Mouse (Mus musculus): ENCODE results near the gene Trim69. TPM values are rescaled to one million over a fixed set of nuclear protein-coding genes. Genes with fewer than 3 reads are reported as not detected.

Trim69 gene
- not detected in 2 replicates for polyA plus RNA-seq (2012; rRNA removed)

DNA sequence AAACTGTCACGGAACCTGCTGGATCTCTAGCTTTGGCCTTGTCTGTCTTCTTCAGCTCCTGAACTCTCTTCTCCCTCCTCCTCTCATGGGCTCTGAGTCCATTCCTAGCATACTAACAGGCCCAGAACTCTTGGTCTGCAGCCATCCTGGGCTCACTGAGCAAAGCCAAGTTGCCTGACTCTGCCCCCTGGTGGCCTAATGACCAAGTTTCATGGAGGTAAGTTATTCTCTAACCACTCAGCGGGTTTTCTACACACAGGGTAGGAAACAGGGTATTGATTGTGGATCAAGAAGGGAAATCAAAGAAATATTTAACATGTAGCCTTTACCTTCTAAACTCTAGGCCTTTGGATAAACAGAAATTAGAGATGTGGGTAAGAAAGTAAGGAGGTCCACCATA is at the start of gene Trim69:
Gene Trim69, plus strand, starts transcription at position 21 of the 400 bp plus-strand sequence.

DNA sequence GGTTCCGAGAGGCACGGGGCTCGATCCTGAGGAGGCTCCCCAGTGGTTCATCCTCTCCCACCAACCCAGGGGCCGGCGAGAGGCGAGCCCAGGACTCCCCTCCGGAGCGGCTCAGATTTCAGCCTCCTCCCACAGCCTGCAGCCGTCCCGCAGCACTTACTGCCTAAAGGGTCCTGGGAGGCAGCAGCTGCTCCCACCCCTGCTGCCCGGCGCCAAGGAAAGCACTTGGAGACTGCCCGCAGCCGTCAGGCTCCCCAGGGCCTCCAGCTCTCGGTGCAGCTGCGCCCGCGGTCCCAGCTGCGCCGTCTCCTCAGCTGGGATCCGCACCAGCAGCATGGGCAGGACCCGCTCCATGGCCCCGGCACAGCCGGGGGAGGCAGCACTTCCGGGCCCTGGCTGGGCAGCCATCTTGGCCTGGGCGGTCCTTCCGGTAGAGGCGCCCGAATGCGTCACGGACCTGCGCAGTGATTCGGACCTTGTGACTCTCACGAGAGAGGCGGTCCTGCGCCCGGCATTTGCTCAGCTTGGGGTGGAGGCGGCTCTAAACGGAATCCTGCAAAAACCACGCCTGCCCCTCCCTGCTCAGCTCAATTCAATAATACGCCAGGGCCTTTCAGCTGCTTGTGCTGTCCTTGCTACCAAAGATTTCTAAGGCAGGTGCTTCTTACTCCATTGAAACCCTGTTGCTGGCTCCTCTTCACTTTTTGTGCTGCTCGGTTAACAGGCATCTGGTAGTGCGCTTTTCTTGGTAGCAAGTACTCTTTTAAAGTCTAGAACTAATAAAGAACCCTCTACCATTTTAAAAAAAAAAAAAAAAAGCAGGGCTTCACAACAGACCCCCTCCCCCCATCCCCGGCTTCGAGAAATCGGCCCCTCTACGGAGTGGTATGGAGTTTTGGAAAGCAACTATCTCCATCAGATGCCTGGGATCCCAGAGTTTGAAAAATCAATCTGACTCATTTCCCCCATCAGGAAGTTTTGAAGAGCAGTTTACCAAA is 42.2 kb upstream of the Trim69 start, which contains the start of gene Spg11:
Gene Spg11, minus strand, starts transcription at position 426 of the 998 bp plus-strand sequence.

DNA sequence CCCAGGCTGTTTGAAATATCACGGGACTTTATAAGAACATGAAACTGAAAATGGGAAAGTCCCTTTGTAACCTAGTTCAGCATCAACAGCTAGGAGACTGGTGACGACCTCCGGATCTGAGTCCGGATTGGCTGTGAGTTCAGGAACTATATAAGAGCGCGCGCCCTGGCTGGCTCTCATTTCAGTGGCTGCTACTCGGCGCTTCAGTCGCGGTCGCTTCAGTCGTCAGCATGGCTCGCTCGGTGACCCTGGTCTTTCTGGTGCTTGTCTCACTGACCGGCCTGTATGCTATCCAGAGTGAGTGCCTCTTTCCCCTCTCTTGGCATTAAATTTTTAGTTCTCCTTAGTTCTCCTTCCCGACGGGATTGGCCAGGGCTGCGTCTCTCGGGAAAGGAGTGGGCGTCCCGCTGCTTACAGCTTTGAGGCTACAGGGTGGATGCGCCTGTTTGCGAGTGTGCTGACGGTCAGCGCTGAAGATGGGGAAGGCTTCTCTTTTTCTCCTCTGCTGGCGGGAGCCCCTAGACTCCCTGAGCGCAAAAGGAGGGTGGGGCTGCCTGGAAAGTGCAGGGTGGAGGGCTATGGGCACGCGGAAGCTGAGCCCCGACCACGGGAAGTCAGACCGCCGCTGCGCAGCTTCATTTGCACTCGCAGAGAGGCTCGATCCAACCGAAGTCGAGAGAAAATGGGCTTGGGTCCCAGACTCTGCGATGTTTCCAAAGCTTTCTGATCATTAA is 12.8 kb upstream of the Trim69 start, which contains the start of gene B2m:
Gene B2m, plus strand, starts transcription at position 179 of the 734 bp plus-strand sequence.

DNA sequence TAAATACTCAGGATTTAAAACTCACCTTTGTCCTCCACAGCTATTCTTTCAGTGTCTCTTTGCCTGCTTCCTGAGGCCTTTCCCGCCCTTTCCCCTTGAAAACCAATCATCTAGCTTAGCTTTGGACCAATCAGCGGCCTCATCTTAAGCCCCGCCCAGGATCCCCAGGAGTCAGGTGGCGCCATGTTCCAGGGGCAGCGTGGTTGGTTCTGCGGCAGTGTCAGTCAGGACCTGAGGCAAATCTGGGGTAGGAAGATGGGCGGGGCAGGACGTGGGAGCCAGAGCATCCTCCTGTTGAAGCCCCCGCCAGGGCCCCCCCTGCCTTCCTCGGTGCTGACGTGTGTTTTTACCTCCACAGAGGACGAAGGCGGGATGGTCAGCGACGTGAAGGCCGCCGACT is 25.6 kb downstream of the Trim69 start, which contains the start of the genes Patl2 and Terb2:
Gene Patl2, minus strand, starts transcription at position 84 of the 400 bp plus-strand sequence.
Gene Terb2, plus strand, starts transcription at position 167 of the 400 bp plus-strand sequence.

Other genes starting within 250 kb of the Trim69 start
- 0.29 and 0.76 TPM in 2 replicates for gene Ctdspl2, start 204.7 kb upstream of the Trim69 start, polyA plus RNA-seq (2012; rRNA removed)
- not detected in 2 replicates for gene Mageb3, start 204.6 kb upstream of the Trim69 start, polyA plus RNA-seq (2012; rRNA removed)
- 1.6 and 2.3 TPM in 2 replicates for gene Eif3j1, start 132.2 kb upstream of the Trim69 start, polyA plus RNA-seq (2012; rRNA removed)
- gene Spg11, start 42.3 kb upstream of the Trim69 start, polyA plus RNA-seq (2012; rRNA removed) = 2.6 and 3.2 TPM in 2 replicates
- gene B2m, start 13.0 kb upstream of the Trim69 start, polyA plus RNA-seq (2012; rRNA removed) = 116 and 155 TPM in 2 replicates
- gene Patl2, start 25.5 kb downstream of the Trim69 start, polyA plus RNA-seq (2012; rRNA removed) = not detected in 2 replicates
- not detected in 2 replicates for gene Terb2, start 25.6 kb downstream of the Trim69 start, polyA plus RNA-seq (2012; rRNA removed)
- 3.1 and 3.2 TPM in 2 replicates for gene Sord, start 74.0 kb downstream of the Trim69 start, polyA plus RNA-seq (2012; rRNA removed)
- gene Duox2, start 137.7 kb downstream of the Trim69 start, polyA plus RNA-seq (2012; rRNA removed) = 34.1 and 51.8 TPM in 2 replicates
- gene Duoxa2, start 138.2 kb downstream of the Trim69 start, polyA plus RNA-seq (2012; rRNA removed) = 85.7 and 252 TPM in 2 replicates
- gene Duoxa1, start 153.0 kb downstream of the Trim69 start, polyA plus RNA-seq (2012; rRNA removed) = 7.4 and 9.4 TPM in 2 replicates
- gene Duox1, start 155.0 kb downstream of the Trim69 start, polyA plus RNA-seq (2012; rRNA removed) = 2.9 and 5.0 TPM in 2 replicates
- gene Shf, start 208.5 kb downstream of the Trim69 start, polyA plus RNA-seq (2012; rRNA removed) = 4.4 and 6.3 TPM in 2 replicates